Mouse (Mus musculus): ENCODE data around the gene Pla2g4a.
"Not testable (repeated sequence)": the region's sequence is repeated elsewhere in the genome, so short reads cannot be mapped to it uniquely, and the experiment has no call there.

The Pla2g4a gene

GRCm38 (mm10) chr1:149937825-149938224, 23.3 kb downstream of the Pla2g4a start:
- DNase-seq (ENCODE audit: low spot score), result no peak

GRCm38 (mm10) chr1:149929140-149929539, 31.9 kb downstream of the Pla2g4a start:
- no peak for DNase-seq (ENCODE audit: low spot score)

- not testable (repeated sequence) for DNase-seq (ENCODE audit: low spot score)
Measured at GRCm38 (mm10) chr1:149923737-149924136, 37.4 kb downstream of the Pla2g4a start.

GRCm38 (mm10) chr1:149922219-149922618, 38.9 kb downstream of the Pla2g4a start:
- no peak for DNase-seq (ENCODE audit: low spot score)

GRCm38 (mm10) chr1:149921325-149921724, 39.8 kb downstream of the Pla2g4a start:
- DNase-seq (ENCODE audit: low spot score), result no peak

GRCm38 (mm10) chr1:149919301-149919700, 41.8 kb downstream of the Pla2g4a start:
- peak; percentile 9 for DNase-seq (ENCODE audit: low spot score)

GRCm38 (mm10) chr1:149912984-149913383, 48.1 kb downstream of the Pla2g4a start:
- DNase-seq (ENCODE audit: low spot score), result no peak

- DNase-seq (ENCODE audit: low spot score), result no peak
Measured at GRCm38 (mm10) chr1:149911050-149911449, 50.0 kb downstream of the Pla2g4a start.

GRCm38 (mm10) chr1:149898001-149898625, 63.0 kb downstream of the Pla2g4a start:
- no peak for DNase-seq (ENCODE audit: low spot score)

GRCm38 (mm10) chr1:149896590-149896989, 64.5 kb downstream of the Pla2g4a start:
- no peak for DNase-seq (ENCODE audit: low spot score)

GRCm38 (mm10) chr1:149894940-149895339, 66.2 kb downstream of the Pla2g4a start:
- no peak for DNase-seq (ENCODE audit: low spot score)

GRCm38 (mm10) chr1:149893903-149894302, 67.2 kb downstream of the Pla2g4a start:
- DNase-seq (ENCODE audit: low spot score), result no peak

GRCm38 (mm10) chr1:149891057-149891456, 70.0 kb downstream of the Pla2g4a start:
- no peak for DNase-seq (ENCODE audit: low spot score)

GRCm38 (mm10) chr1:149882419-149883025, 78.6 kb downstream of the Pla2g4a start:
- DNase-seq (ENCODE audit: low spot score), result no peak

GRCm38 (mm10) chr1:149878175-149878574, 82.9 kb downstream of the Pla2g4a start:
- no peak for DNase-seq (ENCODE audit: low spot score)

- DNase-seq (ENCODE audit: low spot score), result no peak
Measured at GRCm38 (mm10) chr1:149876502-149876901, 84.6 kb downstream of the Pla2g4a start.

- DNase-seq (ENCODE audit: low spot score), result no peak
Measured at GRCm38 (mm10) chr1:149871625-149872024, 89.5 kb downstream of the Pla2g4a start.

- no peak for DNase-seq (ENCODE audit: low spot score)
Measured at GRCm38 (mm10) chr1:149867323-149867722, 93.8 kb downstream of the Pla2g4a start.

- no peak for DNase-seq (ENCODE audit: low spot score)
Measured at GRCm38 (mm10) chr1:149866202-149866601, 94.9 kb downstream of the Pla2g4a start.

- DNase-seq (ENCODE audit: low spot score), result peak; percentile 37
Measured at GRCm38 (mm10) chr1:149862801-149863200, 98.3 kb downstream of the Pla2g4a start.

GRCm38 (mm10) chr1:149862181-149862580, 98.9 kb downstream of the Pla2g4a start:
- no peak for DNase-seq (ENCODE audit: low spot score)

- DNase-seq (ENCODE audit: low spot score), result no peak
Measured at GRCm38 (mm10) chr1:149861543-149861942, 99.5 kb downstream of the Pla2g4a start.

- DNase-seq (ENCODE audit: low spot score), result no peak
Measured at GRCm38 (mm10) chr1:149858734-149859133, 102.4 kb downstream of the Pla2g4a start.

- peak; percentile 87 for DNase-seq (ENCODE audit: low spot score)
Measured at GRCm38 (mm10) chr1:149856720-149857119, 104.4 kb downstream of the Pla2g4a start.

All from layer of hippocampus, adult 11-12 months (tissue).